Mouse (Mus musculus) spleen, adult 2 months (tissue): ENCODE data around the gene Crtc1.

Experiments
- CTCF ChIP-seq: fragments of 200-500 bp; IDR thresholded peaks from 2 replicates; pipeline ENCODE4 v1.5.1; 2011; ENCODE audit warnings: mild to moderate bottlenecking, inconsistent platforms; ENCODE audit not compliant: insufficient read depth, insufficient read length, insufficient replicate concordance; ENCODE audit errors: extremely low read depth
- POLR2A ChIP-seq: fragments of 200-500 bp; IDR thresholded peaks from 2 replicates; pipeline ENCODE4 v1.6.1; 2011; ENCODE audit warnings: low read depth, low read length, inconsistent platforms

- TF ChIP-seq POLR2A (no peak), CTCF (no peak)
Observed at GRCm38 (mm10) chr8:70343076-70343475, 96.3 kb downstream of the Crtc1 start.
